Mouse (Mus musculus) forebrain, postnatal 0 days (tissue): Measurements from ENCODE around the gene Cyp1a2. TPM values are rescaled to one million over a fixed set of nuclear protein-coding genes. Genes with fewer than 3 reads are reported as not detected.
A peak's percentile ranks its signal among the peaks of the same experiment; 100 is the strongest.

Experiments used
- ATAC-seq: fragments of 200-750 bp; cut with Nextera tagmentation; 2 replicates; pipeline ENCODE4 v1.8.0; 2017; ENCODE audit warnings: mild to moderate bottlenecking, moderate library complexity
- DNase-seq: peaks from one replicate; pipeline ENCODE4 v3.0.0-alpha.2; 2015
- H3K27ac ChIP-seq: fragments of 300-500 bp; sonication (generic); 2 replicates; pipeline ENCODE4 v1.5.1; 2014; ENCODE audit warnings: low read depth, mild to moderate bottlenecking, antibody characterized with exemption, low read length, moderate library complexity, mixed read lengths
- H3K27me3 ChIP-seq: fragments of 300-500 bp; sonication (generic); 2 replicates; pipeline ENCODE4 v1.6.1; 2014; ENCODE audit warnings: mild to moderate bottlenecking, low read length, mixed read lengths; ENCODE audit not compliant: insufficient read depth
- H3K36me3 ChIP-seq: fragments of 300-500 bp; sonication (generic); 2 replicates; pipeline ENCODE4 v1.6.1; 2014; ENCODE audit warnings: mild to moderate bottlenecking, moderate library complexity; ENCODE audit not compliant: insufficient read depth
- H3K4me1 ChIP-seq: fragments of 300-500 bp; sonication (generic); 2 replicates; pipeline ENCODE4 v1.6.1; 2014; ENCODE audit warnings: antibody characterized with exemption; ENCODE audit not compliant: insufficient read depth
- H3K4me2 ChIP-seq: fragments of 300-500 bp; sonication (generic); 2 replicates; pipeline ENCODE4 v1.6.1; 2014; ENCODE audit warnings: low read depth, mild to moderate bottlenecking, moderate library complexity
- H3K4me3 ChIP-seq: fragments of 300-500 bp; sonication (generic); 2 replicates; pipeline ENCODE4 v1.5.1; 2014; ENCODE audit warnings: low read depth, low read length, mixed read lengths
- H3K9ac ChIP-seq: fragments of 300-500 bp; sonication (generic); 2 replicates; pipeline ENCODE4 v1.6.1; 2014; ENCODE audit warnings: mild to moderate bottlenecking
- H3K9me3 ChIP-seq: fragments of 300-500 bp; sonication (generic); 2 replicates; pipeline ENCODE4 v1.6.1; 2016; ENCODE audit warnings: low read length
- CTCF ChIP-seq: sonication (generic); IDR thresholded peaks from 2 replicates; pipeline ENCODE4 v1.5.1; 2016; ENCODE audit warnings: antibody characterized with exemption, control low read depth, low read depth
- WGBS: fragments of 180-500 bp; shearing (Covaris S2); extraction: QIAGEN DNeasy Blood & Tissue Kit; methylation state at CpG from one replicate; pipeline ENCODE4 v1.1.7; 2014; 5-methylcytosine and 5-hydroxymethylcytosine counted together
- polyA plus RNA-seq: library from polyadenylated mRNA; unstranded; fragments of >200 nt; fragmentation: Nextera tagmentation; extraction: Ambion mirVana; gene quantifications from 2 replicates; pipeline ENCODE4 v1.2.1, GENCODE M21; 2015
- total RNA-seq: library from RNA; depleted of rRNA; stranded (reverse); fragments of >200 nt; gene quantifications from 2 replicates; pipeline ENCODE4 v1.2.3, GENCODE M21; 2014

Gene Cyp1a2
- total and polyA plus RNA-seq, 2 experiments from 2014 or later = not detected

- Histone ChIP-seq H3K9me3 (no peaks in the 10 kb centered on the region), H3K27me3 (no peaks in the 10 kb centered on the region), H3K4me2 (no peak overlapping the region), H3K4me3 (no peak overlapping the region), H3K9ac (no peak overlapping the region), H3K4me1 (no peaks in the 10 kb centered on the region), H3K36me3 (no peaks in the 10 kb centered on the region), H3K27ac (no peak overlapping the region)
- TF ChIP-seq CTCF = no peak
- WGBS = 27% methylated on average over 3 of the region's 3 CpGs
- peak; percentile 52 for DNase-seq
- 0 out of 2 replicates have a peak, but pooled peaks have one; percentile 23 for ATAC-seq
Observed at GRCm38 (mm10) chr9:57661552-57661951, 22.0 kb downstream of the Cyp1a2 start.

DNA sequence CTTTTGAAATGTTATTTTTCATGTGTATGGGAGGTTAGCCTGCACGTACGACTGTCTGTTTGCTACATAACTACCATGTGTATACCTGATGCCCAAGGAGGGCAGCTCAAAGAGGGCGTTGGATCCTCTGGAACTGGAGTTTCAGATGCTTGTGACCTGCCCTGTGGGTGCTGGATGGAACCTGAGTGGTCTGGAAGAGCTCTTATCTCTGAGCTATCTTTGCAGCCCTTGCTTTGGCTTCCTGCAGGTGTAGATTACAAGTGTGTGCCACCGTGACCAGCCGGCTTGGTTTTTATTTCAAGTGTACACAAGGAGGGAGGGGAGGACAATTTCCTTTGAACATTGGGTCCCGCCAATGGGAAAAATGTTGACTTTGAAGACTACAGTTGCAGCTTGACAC, 23.0 kb downstream of the Cyp1a2 start:
- no peak for ATAC-seq
- TF ChIP-seq CTCF = no peak
- no peak overlapping the region for H3K4me2 ChIP-seq
- no peaks in the 10 kb centered on the region; the same call in 1 of the 2 replicates for H3K4me1 ChIP-seq
- no peaks in the 10 kb centered on the region for H3K9me3 ChIP-seq
- no peaks in the 10 kb centered on the region for H3K36me3 ChIP-seq
- H3K9ac ChIP-seq = no peak overlapping the region
- 85% methylated on average over 6 of the region's 6 CpGs for WGBS
- H3K27me3 ChIP-seq = no peaks in the 10 kb centered on the region
- no peak for DNase-seq
- no peak overlapping the region for H3K27ac ChIP-seq
- H3K4me3 ChIP-seq = no peak overlapping the region

DNA sequence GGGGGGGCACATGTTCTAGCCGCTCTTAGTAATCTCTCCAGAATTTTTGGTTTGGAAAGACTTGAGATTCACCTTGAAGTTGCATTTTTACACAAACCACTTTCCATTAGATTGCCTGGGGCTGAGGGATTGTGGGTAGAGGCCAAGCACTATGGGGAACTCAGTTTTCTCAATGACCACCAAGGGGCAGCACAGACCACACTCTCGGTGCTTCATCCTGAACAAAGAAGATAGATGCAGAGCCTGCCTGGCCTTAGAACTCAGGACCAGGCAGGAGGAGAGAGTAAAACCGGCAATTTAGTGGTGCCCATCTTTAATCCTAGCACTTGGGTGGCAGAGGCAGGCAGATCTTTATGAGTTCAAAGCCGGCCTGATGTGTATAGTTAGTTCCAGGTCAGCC, 23.7 kb downstream of the Cyp1a2 start:
- Histone ChIP-seq H3K4me2 (no peak overlapping the region), H3K27me3 (no peaks in the 10 kb centered on the region), H3K36me3 (no peaks in the 10 kb centered on the region), H3K9ac (no peak overlapping the region), H3K9me3 (no peaks in the 10 kb centered on the region), H3K27ac (no peak overlapping the region), H3K4me3 (no peak overlapping the region), H3K4me1 (no peaks in the 10 kb centered on the region; the same call in 1 of the 2 replicates)
- DNase-seq (peak; percentile 84), ATAC-seq (peak; percentile 85)
- TF ChIP-seq CTCF = peak; percentile 85
- 23% methylated on average over 4 of the region's 4 CpGs for WGBS

DNA sequence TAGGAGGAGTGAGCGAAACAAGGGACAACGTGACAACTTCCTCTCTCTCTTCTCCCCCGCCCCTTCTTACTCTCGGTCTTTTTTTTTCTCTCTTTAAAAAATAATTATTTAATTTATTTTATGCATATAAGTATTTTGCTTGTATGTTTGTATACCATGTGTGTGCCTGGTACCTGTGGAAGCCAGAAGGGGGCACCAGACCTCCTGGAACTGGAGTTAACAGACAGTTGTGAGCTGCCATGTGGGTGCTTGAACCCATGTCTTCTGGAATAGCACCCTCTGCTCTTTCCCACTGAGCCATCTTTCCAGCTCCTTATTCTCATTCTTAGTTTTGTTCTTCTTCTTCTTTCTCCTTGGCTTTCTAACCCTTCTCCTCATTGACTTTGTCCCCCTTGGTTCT, 24.5 kb downstream of the Cyp1a2 start:
- Histone ChIP-seq H3K27me3 (no peaks in the 10 kb centered on the region), H3K9me3 (no peaks in the 10 kb centered on the region), H3K4me1 (no peaks in the 10 kb centered on the region; the same call in 1 of the 2 replicates), H3K4me2 (no peak overlapping the region), H3K36me3 (no peaks in the 10 kb centered on the region), H3K9ac (no peak overlapping the region), H3K4me3 (no peak overlapping the region), H3K27ac (no peak overlapping the region)
- ATAC-seq (no peak), DNase-seq (no peak)
- WGBS = 85% methylated on average over 4 of the region's 4 CpGs
- TF ChIP-seq CTCF = no peak

DNA sequence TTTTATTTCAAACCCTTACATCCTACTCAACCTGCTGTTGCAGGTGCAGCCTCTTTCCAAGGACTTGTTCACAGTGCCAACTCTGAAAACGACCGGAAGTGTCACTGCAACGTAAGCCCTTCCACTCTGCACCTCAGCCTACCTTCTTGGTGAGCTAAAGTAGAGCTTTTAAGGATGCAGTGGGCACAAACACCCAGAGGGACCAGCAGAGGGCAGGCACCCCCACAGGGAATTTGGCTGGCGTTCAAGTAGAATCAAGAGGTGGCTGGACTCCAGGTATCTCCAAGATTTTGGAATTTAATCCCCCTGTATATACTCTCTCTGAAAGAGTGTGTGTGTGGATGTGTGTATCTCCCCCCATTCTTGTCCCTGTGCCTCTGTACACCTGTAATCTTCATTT, 25.7 kb downstream of the Cyp1a2 start:
- 58% methylated on average over 4 of the region's 4 CpGs for WGBS
- TF ChIP-seq CTCF = no peak
- no peak overlapping the region for H3K4me2 ChIP-seq
- no peak overlapping the region for H3K4me3 ChIP-seq
- H3K4me1 ChIP-seq = no peaks in the 10 kb centered on the region; the same call in 1 of the 2 replicates
- no peaks in the 10 kb centered on the region for H3K9me3 ChIP-seq
- H3K9ac ChIP-seq = no peak overlapping the region
- H3K27ac ChIP-seq = no peak overlapping the region
- DNase-seq (no peak), ATAC-seq (no peak)
- no peaks in the 10 kb centered on the region for H3K36me3 ChIP-seq
- no peaks in the 10 kb centered on the region for H3K27me3 ChIP-seq

GRCm38 (mm10) chr9:57656631-57657350, 26.7 kb downstream of the Cyp1a2 start:
- Histone ChIP-seq H3K27ac (no peak overlapping the region), H3K36me3 (no peaks in the 10 kb centered on the region), H3K4me1 (no peaks in the 10 kb centered on the region; the same call in 1 of the 2 replicates), H3K9me3 (no peaks in the 10 kb centered on the region), H3K9ac (no peak overlapping the region), H3K4me3 (no peak overlapping the region), H3K27me3 (no peaks in the 10 kb centered on the region), H3K4me2 (no peak overlapping the region)
- TF ChIP-seq CTCF = no peak
- WGBS = 83% methylated on average over 19 of the region's 19 CpGs
- ATAC-seq (no peak), DNase-seq (no peak)

- peak; percentile 96 for TF ChIP-seq CTCF
- H3K4me1 ChIP-seq = no peaks in the 10 kb centered on the region; the same call in 1 of the 2 replicates
- H3K36me3 ChIP-seq = no peaks in the 10 kb centered on the region
- ATAC-seq = peak; percentile 86
- no peak overlapping the region for H3K4me3 ChIP-seq
- 2% methylated on average over 11 of the region's 11 CpGs for WGBS
- peak overlapping the region; percentile 2; the same call in 1 of the 2 replicates for H3K9ac ChIP-seq
- peak overlapping the region; percentile 38 for H3K4me2 ChIP-seq
- no peak overlapping the region for H3K27ac ChIP-seq
- no peaks in the 10 kb centered on the region for H3K27me3 ChIP-seq
- H3K9me3 ChIP-seq = no peaks in the 10 kb centered on the region
- peak; percentile 96 for DNase-seq
Observed at GRCm38 (mm10) chr9:57655749-57656148, 27.8 kb downstream of the Cyp1a2 start.
